Mouse (Mus musculus) bone marrow, adult 2 months (tissue): ENCODE results near the gene Mov10l1. TPM values are rescaled to one million over a fixed set of nuclear protein-coding genes. Genes with fewer than 3 reads are reported as not detected.

ENCODE experiments used
- H3K27ac ChIP-seq: fragments of 200-500 bp; 2 replicates; pipeline ENCODE4 v1.5.1; 2012; ENCODE audit warnings: low read depth, mild to moderate bottlenecking, control low read depth, inconsistent platforms, low read length; ENCODE audit not compliant: control insufficient read depth, poor library complexity, insufficient read depth
- H3K4me1 ChIP-seq: fragments of 200-500 bp; 2 replicates; pipeline ENCODE4 v1.6.1; 2011; ENCODE audit warnings: low read length; ENCODE audit not compliant: control insufficient read depth, insufficient read depth
- H3K4me3 ChIP-seq: fragments of 200-500 bp; replicated peaks from 2 replicates; pipeline ENCODE3; 2011; ENCODE audit warnings: mild to moderate bottlenecking, low read depth, low read length, control low read depth; ENCODE audit not compliant: control insufficient read depth
- CTCF ChIP-seq: fragments of 200-500 bp; IDR thresholded peaks from 2 replicates; pipeline ENCODE4 v1.5.1; 2011; ENCODE audit warnings: low read length, control low read depth; ENCODE audit not compliant: control insufficient read depth, insufficient read depth
- POLR2A ChIP-seq: fragments of 200-500 bp; IDR thresholded peaks from 2 replicates; pipeline ENCODE4 v1.6.1; 2011; ENCODE audit warnings: low read depth, mild to moderate bottlenecking, control low read depth, low read length, borderline replicate concordance; ENCODE audit not compliant: control insufficient read depth
- WGBS: fragments of 180-500 bp; shearing (Covaris S2); methylation state at CpG from one replicate; pipeline ENCODE4 v1.1.7; 2018; 5-methylcytosine and 5-hydroxymethylcytosine counted together
- polyA plus RNA-seq: library from polyadenylated mRNA; stranded (reverse); fragments of >200 nt; gene quantifications from 2 replicates; pipeline ENCODE4 v1.2.4, GENCODE M21; 2011; ENCODE audit warnings: low replicate concordance; ENCODE audit not compliant: missing spikeins, insufficient read depth, insufficient read length

The Mov10l1 gene
- polyA plus RNA-seq, 1 experiment = not detected

DNA sequence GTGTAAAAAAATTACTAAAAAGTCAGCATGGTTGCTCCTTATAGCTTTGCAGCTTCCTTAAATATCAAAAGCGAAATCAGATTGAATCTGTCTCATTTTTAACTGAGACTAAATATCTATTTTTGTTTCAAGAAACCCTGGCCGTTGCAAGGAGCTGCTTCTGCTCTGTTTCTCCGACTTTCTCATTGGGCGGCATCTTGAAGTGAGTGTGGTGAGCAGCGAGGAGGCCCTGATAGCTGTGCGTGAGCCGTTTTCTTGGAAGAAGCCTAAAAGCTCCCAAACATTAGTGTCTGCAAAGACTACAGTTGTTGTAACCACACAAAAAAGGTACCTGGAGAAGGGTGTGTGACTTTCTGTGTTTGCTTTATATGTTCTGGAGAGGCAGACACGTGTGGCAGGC lies 15.9 kb downstream of the Mov10l1 start:
- Histone ChIP-seq H3K27ac (no peak overlapping the region), H3K4me1 (no peaks in the 10 kb centered on the region; the same call in 1 of the 2 replicates), H3K4me3 (no peak overlapping the region)
- TF ChIP-seq POLR2A (no peak), CTCF (no peak)
- 67% methylated on average over 8 of the region's 8 CpGs for WGBS

DNA sequence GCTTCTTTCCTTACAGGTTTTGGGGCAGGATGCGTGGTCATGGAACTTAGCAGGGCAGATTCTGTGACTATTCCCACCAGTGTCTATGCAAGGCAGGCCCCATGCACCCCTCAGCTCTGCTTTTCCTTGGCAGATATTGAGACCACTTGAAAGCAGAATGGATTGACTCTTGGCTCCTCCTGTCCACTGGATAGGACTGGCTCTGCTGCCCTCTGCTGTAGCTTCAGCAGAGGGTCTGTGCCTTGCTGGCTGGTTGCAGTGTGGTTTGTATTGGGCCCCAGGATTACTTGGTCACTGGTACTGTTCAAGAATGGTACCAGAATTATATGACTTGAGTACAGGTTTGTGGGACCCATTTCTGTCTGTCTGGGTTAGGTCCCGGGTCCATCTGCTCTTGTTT lies 16.4 kb downstream of the Mov10l1 start:
- 65% methylated on average over 2 of the region's 2 CpGs for WGBS
- H3K4me3 ChIP-seq = no peak overlapping the region
- H3K4me1 ChIP-seq = no peaks in the 10 kb centered on the region; the same call in 1 of the 2 replicates
- TF ChIP-seq CTCF (no peak), POLR2A (no peak)
- H3K27ac ChIP-seq = no peak overlapping the region

DNA sequence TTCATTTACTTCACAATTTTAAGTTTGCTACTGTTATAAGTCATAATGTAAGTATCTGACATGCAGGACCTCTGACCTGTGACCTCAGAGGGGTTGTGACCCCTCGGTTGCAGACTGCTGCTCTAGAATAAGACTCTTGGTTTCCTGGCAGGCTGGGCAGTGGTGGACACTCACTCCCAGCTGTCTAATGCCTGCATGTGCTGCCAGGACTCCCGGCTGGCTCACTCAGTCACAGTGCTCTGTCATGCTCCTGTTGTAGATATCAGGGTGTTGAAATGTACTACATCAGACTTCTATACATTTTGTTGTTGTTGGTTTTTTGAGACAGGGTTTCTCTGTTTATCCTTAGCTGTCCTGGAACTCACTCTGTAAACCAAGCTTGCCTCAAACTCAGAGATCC lies 17.7 kb downstream of the Mov10l1 start:
- H3K4me1 ChIP-seq = no peaks in the 10 kb centered on the region
- no peak overlapping the region for H3K4me3 ChIP-seq
- TF ChIP-seq POLR2A = no peak
- no peak for TF ChIP-seq CTCF
- WGBS = 66% methylated on average over 2 of the region's 2 CpGs
- H3K27ac ChIP-seq = no peak overlapping the region

- H3K4me3 ChIP-seq = no peak overlapping the region
- WGBS = 61% methylated on average over 3 of the region's 3 CpGs
- H3K4me1 ChIP-seq = no peaks in the 10 kb centered on the region
- TF ChIP-seq CTCF = no peak
- TF ChIP-seq POLR2A = no peak
- H3K27ac ChIP-seq = no peak overlapping the region
Measured at GRCm38 (mm10) chr15:89001245-89001644, 18.5 kb downstream of the Mov10l1 start.

- no peak overlapping the region for H3K27ac ChIP-seq
- TF ChIP-seq CTCF (no peak), POLR2A (no peak)
- no peaks in the 10 kb centered on the region for H3K4me1 ChIP-seq
- H3K4me3 ChIP-seq = no peak overlapping the region
- 88% methylated on average over 7 of the region's 7 CpGs for WGBS
Measured at GRCm38 (mm10) chr15:89007002-89007401, 24.3 kb downstream of the Mov10l1 start.

DNA sequence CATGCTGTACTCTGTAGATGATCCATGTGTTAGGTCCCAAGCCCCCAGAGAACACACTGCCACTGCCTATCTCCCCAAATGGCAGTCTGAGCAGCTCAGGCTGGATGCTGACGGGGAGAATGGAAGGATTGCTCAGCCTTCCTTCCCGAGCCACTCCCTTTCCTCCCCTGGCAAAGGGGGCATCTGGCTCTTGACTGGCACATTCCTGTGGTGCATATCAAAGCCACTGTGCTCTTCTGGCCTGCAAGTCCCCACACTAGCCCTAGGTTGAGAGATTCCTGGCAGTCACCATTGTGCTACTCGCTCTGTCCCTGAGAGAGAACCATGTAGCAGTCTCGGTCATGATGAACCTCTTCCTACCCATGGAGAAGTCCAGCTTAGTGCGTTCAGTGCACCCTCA lies 25.1 kb downstream of the Mov10l1 start:
- no peak for TF ChIP-seq POLR2A
- TF ChIP-seq CTCF = no peak
- Histone ChIP-seq H3K4me3 (no peak overlapping the region), H3K4me1 (no peaks in the 10 kb centered on the region), H3K27ac (no peak overlapping the region)
- 77% methylated on average over 5 of the region's 5 CpGs for WGBS

DNA sequence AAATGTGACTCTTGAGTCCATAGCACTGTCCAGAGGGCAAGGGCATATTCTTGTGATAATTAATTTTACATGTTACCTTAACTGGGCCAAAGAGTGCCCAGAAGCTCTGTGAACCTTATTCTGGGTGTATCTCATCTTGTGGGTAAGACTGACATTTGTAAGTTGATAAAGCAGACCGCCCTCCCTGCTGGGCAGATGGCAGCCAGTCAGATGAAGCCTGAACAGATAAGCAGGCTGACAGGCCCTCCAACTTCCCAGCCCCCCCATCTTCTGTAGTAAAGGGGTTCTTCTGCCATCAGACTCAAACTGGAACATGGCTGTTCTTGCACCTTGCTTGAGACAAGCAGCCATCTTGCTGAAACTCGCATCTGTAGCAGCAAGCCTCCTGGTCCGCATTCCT lies 34.0 kb downstream of the Mov10l1 start:
- WGBS = 72% methylated on average over 3 of the region's 3 CpGs
- no peak overlapping the region for H3K27ac ChIP-seq
- no peak overlapping the region for H3K4me3 ChIP-seq
- H3K4me1 ChIP-seq = no peaks in the 10 kb centered on the region
- TF ChIP-seq CTCF (no peak), POLR2A (no peak)

DNA sequence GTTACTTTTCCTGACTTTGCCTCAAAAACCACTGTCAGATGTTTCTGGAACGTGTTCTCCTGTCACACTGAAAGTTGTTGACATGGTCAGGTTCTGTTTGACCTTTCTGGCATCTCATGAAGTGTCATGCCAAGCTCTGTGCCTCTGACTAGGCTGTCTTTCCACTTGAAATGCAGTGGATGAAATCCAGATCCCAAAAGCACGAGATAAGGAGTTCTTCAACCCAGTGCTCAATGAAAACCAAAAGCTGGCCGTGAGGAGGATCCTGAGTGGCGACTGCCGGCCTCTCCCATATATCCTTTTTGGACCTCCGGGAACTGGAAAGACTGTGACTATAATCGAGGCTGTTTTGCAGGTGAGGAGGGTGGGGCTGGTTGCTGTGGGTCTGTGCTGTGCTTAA lies 37.4 kb downstream of the Mov10l1 start:
- H3K4me1 ChIP-seq = no peaks in the 10 kb centered on the region
- TF ChIP-seq POLR2A (no peak), CTCF (no peak)
- H3K4me3 ChIP-seq = no peak overlapping the region
- H3K27ac ChIP-seq = no peak overlapping the region
- 67% methylated on average over 7 of the region's 7 CpGs for whole genome bisulfite sequencing

- no peak overlapping the region for H3K4me3 ChIP-seq
- H3K4me1 ChIP-seq = no peaks in the 10 kb centered on the region
- TF ChIP-seq CTCF (no peak), POLR2A (no peak)
- WGBS = 73% methylated on average over 7 of the region's 7 CpGs
- no peak overlapping the region for H3K27ac ChIP-seq
Measured at GRCm38 (mm10) chr15:89020492-89020891, 37.8 kb downstream of the Mov10l1 start.
